Mouse (Mus musculus) brain, adult 2 months (tissue): ENCODE measurements at regions not wholly inside any gene's neighbourhood (a gene's known extent, or its start where the extent isn't known, plus 50 kb on each side); places are given as distances from the start of the nearest gene placed in this dataset.

Experiments
- DNase-seq: peaks from one replicate; pipeline ENCODE4 v3.0.0; 2011; ENCODE audit warnings: low read depth, low spot score

DNA sequence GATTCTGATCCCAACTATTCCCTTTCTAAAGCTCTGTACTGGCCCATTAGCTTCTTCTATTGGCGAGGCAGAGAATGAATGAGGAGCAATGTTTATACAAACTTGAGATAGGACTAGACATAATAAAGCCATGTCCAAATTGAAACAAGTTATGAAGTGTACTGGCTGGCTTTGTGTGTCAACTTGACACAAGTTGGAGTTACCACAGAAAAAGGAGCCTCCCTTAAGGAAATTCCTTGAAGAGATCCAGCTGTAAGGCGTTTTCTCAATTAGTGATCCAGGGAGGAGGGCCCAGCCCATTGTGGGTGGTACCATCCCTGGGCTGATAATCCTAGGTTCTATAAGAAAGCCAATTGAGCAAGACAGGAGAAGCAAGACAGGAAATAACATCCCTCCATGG lies 135.9 kb upstream of the Cr2 start:
- DNase-seq = no peak

DNA sequence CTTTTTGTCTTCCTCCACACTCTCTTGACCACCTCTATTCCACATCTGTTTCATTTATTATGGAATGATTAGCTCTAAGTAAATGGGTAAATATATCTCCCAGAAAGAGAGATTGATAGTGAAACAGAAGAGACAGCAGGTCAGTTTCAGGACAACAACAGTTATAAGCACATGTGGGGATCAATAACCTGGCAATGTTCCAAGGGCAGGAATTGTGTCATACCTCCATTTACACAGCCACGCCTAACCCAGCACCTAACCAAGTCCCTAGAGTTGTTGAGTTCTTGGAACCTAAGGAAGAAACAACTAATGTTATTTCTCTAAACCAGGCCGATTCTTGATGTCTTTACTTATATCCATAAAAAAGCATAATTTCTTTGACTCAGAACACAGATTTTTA lies 108.6 kb upstream of the Cr2 start:
- no peak for DNase-seq

DNA sequence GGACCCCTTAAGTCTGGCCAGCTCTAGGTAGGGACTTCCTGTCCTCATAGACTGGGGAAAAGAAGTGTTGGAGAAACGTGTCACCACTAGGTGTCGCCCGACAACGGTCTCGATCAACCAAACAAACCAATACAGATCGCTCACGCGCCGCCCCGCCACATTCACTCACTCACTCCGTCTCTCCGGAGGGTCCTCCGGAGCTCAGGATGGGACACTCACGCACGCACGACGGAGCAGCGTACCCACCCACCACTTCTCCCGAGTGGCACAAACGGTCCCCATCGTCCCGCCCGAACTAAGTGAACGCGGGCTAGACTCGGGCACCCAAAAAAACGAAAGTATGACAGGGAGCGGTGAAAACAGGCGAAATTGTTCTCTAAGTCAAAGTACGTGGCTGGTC lies 65.0 kb upstream of the Cr2 start:
- DNase-seq = peak; percentile 100

DNA sequence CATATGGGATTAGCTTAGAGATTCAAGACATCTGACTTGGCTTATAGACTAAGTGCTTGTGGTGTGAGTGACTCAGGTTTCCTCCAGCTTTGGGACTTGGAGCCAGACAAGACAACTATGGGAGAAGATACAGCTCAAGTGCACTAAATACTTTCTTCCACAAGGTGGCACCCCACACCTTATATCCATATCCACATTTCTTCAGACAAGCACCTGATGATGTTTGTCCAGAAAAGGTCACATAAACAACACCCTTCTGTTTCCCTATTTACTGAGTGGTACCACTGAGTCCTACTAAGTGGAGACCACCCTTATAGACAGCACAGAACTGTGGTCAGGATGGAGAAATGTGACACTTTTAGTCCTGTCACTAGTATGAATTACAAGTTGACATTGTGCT lies 56.1 kb upstream of the Cr2 start:
- peak; percentile 75 for DNase-seq

DNA sequence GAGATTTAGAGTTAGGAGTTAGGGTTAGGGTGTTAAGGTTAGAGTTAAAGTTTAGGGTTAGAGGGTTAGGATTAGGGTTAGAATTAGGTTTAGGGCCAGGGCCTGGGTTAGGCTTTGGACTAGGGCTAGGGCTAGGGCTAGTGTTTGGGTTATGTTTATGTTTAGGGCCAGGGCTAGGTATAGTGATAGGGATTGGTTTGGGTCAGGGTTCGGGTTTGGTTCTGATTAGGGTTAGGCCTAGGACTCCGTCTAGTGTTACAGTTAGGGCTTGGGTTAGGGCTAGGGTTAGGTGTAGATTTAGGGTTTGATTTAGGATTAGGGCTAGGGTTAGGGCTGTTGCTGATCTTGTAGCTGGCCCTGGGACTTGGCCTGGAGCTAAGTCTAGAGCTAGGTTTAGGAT lies 50.5 kb upstream of the Cr2 start:
- DNase-seq = no peak
